Mouse (Mus musculus) embryo, embryonic 11 days (tissue): Measurements from ENCODE around the gene Osbp2.
"Not testable (repeated sequence)": the region's sequence is repeated elsewhere in the genome, so short reads cannot be mapped to it uniquely, and the experiment has no call there.

Experiments used
- DNase-seq: peaks from one replicate; pipeline ENCODE4 v3.0.0-alpha.2; 2015

Osbp2 gene

DNA sequence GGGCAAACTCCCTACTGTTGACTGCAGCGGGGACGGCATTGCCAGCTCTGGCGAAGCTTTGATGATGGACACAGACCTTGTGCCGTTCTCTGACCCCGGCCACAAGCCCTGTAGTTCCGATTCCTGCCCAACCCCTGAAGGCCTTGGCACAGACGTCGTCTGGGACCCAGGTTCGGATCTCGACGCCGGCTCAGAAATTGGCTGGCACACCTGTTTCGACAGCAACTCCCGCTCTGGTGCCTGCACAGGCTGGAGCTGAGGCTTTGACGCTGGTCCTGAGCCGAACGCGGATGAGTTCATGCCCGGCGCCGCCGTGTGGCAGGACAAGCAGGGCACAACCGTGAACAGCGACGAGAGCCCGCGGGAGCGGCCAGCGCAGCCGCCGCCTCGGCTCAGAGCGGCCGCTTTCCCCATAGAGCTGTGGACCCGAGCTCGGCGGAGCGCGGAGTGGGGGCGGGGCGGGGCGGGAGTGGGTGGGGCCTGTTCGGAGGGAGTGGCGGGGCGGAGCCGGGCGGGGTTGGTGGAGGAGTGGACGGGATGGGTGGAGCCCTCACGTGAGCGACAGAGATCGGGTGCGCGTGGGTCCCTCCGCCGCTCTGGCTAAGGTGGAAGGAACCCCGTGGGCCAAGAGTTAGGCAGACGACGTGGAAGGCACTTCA, at the start of gene Osbp2:
Gene Osbp2, minus strand, starts transcription at position 450 of the 659 bp plus-strand sequence.
- peak; percentile 85 for DNase-seq

DNA sequence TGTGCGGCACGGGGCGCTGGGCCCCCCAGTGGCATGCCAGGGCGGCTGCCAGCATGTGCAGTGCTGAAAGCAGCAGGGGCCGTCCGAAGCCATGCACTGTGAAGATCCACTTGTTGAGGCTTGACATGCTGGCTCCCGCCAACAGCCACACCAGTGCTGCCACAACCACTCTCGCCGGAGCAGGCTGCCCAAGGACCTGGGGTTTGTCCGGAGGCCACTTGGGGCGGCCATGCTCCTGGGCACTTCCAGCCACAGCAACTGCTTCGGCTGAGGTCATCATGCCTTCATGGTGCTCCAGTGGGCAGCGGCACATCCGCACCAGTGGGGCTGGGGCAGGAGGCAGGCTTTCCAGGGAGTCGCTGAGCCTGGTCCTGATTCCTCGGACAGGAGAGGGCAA, 49.2 kb upstream of the Osbp2 start:
- peak; percentile 47 for DNase-seq

DNA sequence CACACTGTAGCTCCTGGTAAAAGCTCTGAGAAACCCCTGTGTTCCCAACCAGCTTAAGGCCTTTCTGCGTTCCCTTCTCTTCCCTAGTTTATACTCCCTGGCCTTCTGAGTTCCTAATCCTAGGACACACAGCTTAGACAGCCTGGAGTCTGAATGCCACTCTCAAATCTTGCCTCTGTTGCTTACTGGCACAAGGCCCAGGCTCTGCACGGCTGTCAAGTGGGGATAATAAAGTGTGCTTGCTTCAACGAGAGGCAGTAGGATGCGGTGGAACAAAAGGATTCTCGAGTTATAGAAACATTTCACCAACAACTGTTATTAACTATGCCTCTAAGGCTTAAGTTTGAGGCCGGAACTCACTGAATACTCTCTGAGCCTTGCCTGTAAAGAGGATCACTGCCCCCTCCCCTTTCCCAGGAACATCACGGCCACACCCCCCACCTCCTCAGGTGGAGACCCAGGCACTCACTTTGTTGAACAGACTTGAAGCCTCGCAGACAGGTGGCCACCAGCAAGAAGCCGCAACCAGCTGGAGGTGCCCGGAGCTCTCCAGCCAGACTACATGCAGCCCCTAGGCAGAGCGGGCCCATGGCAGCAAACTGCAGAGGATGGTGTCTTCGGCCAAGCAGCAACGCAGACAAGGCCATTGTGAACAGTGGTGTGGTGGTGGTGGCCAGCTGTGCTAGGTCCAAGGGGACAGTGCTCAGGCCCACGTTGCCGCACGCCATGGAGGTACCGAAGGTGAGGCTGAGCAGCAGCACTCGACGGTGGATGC, 48.6 kb upstream of the Osbp2 start:
- no peak for DNase-seq

DNA sequence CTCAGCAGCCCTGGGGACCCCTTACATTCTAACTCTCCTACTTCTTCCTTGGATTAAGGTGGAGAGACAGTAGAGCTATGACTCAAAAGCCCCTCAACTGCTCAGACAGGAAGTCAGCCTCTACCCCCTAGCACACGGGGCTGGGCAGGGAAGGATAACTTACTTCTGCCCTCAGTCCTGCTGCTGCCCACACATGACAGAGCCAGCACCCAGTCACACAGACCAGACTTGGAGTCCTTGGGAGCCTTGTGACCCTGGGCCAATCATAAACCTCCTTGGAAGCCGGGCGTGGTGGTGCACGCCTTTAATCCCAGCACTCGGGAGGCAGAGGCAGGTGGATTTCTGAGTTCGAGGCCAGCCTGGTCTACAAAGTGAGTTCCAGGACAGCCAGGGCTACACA, 47.7 kb upstream of the Osbp2 start:
- not testable (repeated sequence) for DNase-seq

DNA sequence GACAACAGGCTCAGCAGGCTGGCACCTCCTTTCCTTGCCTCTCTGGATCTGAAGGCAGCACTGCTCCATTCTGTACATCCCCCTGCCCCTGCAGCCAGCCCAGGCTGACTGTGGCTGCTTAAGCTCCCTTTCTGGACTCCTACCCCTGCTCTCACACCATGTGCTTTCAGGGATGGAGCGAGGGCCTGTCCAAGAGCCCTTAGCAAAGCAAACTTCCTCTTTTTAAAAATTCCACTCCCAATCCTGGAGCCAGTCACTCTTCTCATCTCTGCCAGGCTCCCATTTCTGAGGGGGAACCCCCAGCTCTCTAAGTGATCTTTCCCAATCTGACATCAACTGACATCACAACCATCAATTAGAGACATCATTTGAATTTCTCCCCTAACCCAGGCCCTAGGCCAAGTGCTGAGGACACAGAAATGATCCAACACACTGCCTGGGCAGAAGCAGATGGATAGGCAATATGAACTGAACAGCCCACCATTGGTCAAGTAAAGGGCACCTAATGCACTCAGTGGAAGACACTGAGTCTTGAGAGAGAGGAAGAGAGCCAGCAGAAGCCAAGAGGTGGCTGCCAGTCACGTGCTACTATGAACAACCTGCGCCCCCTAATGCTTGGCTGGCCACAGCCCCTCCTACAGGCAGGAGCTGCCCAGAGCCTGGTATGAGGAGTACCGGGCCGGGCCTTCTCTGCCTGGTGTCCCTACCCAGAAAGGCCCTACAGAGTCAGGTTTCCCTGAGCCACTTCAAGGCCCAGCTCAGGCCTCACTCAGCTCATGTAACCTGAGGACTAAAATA, 47.0 kb upstream of the Osbp2 start:
- DNase-seq: no peak

DNA sequence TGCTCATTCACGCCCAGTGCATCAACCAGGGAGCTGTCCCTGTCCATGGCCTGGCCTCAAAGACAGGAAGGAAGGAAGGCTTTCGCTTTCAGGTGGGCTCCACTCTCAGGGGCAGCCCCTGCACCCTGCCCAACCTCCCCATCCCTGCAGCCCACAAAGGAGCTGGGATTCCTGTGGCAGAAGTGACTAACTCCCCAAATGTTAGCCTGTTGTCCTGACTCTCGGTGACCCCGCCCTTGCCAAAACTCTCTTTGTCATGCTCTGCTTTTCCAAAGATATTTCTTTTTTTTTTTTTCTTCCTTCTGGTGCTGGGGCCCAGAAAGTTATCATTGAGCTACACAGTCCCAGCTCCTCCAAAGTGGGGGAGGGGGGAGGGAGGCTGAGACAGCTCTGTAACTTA, 45.5 kb upstream of the Osbp2 start:
- DNase-seq: no peak

DNA sequence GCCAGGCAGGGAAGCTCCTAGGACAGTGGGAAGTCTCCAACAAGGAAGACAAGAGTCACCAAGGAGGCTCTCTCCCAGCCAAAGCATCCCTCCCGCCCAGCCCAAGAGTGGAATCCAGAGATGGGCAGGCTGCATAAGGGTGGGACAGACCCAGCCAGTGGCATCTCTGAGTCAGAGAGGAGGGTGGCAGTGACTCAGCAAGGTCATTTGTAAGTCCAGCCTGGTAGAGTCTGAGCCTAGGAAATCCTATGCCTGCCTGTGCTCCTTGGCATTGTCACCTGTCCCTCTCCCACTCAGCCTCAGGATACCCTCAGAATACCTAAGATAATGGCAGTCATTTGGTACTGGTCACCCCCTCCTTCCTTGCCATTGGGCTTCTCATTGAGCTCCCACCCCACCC, 41.7 kb upstream of the Osbp2 start:
- DNase-seq: no peak

DNA sequence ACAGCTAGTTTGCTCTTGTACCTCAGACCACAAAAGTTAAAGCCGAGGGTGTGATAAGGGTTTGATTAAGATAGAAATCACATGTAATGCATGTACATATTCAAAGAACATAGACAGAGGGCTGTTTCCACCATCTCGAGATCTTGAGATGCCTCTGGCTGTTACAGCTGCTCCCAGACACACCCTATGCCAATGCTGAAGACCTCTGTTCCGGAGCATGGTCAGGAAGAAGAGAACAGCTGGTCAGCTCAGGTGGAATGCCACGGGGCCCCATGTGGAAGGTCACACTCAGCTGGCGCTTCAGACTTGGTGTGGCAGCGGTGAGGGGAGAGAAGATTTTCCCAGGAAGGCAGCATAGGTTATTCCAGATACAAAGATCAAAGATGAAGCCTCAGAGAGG, 41.0 kb upstream of the Osbp2 start:
- no peak for DNase-seq

DNA sequence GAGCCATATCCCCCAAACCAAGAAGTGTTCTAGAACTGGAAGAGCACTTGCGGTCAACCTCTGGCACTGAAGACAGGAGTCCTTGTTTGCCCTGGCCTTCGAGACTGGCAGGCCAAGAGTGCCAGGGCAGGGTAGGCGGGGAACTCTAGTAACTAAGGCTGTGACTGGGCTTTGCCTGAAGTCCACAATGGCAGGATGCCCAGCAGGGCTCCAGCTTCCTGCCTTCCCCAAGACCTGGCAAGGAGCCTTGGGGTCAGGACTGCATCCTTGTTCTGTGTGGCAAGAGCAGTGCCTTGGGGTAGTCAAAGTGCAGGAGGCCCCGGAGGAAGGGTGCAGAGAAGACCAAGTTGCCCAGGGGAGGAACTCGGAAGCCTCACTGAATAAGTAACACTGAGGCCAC, 39.3 kb upstream of the Osbp2 start:
- no peak for DNase-seq

DNA sequence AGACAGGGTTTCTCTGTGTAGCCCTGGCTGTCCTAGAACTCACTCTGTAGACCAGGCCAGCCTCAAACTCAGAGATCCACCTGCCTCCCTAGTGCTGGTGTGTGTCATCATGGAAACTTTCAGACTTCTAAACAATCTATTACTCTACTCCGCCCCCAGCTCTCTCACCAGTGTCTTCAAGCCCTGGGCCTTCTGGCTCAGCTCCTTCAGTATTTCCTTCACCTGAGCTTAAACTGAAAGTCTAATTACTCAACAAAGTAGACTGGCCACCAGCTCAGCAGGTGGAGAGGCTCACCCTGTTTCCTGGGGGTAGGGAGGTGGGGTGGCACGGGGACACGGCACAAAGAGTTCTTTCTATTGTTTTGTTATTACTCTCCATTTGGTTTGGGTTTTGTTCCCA, 38.8 kb upstream of the Osbp2 start:
- no peak for DNase-seq

DNA sequence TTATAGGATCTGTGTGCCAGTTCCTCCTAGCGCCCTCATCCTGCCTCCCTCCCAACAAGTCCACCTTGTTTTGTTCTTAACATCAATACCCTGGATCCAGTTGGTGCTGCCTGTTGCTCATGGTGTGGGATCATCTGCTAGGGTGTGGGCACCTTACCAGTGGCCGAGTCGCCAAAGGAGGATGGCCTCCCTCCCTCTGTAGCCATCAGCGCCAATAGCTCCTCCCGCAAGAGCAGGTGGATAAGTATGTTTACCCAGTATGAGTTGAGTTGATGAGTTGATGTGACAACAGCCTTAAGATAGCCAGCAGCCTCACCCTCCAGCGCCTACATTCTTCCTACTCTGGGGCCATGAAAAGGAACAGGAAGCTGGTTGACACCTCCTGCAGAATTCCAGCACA, 36.6 kb upstream of the Osbp2 start:
- no peak for DNase-seq

DNA sequence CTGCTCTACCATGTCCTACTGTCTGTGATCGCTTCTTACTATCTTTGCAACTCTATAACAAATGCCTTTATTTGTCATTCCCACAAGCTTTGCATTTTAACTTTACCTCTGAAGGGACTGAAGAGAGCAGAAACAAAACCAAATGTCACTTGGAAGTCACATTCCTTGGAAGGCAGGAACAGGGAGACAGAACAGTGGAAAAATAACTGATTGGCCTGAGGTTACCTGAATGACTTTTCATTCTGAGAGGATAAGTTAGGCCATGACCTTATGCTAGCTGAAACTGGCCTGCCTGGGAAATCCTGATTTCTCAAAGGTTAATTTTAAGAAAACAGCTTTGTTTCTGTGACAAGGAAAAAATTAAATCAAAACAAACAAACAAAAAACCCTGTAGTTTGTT, 32.2 kb upstream of the Osbp2 start:
- DNase-seq: no peak

DNA sequence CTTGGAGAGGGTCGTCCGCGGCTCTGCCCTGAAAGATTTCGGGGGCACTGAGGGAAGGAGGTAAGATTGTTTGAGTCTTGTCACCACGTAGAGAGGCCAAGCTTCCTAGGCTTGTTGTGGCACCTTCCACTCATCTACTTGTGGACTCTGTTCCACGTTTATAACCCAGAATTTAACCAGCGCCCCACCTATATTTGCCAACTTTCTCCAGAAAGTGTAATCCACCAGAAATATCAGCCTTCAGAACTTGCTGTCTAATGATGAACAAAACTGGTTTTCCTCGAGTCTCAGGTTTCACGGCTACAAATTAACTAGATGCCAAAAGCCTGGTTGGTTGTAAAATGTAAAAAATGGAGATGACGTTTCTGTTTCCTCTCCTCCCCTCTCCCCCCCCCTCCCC, 31.8 kb upstream of the Osbp2 start:
- DNase-seq: peak; percentile 27

DNA sequence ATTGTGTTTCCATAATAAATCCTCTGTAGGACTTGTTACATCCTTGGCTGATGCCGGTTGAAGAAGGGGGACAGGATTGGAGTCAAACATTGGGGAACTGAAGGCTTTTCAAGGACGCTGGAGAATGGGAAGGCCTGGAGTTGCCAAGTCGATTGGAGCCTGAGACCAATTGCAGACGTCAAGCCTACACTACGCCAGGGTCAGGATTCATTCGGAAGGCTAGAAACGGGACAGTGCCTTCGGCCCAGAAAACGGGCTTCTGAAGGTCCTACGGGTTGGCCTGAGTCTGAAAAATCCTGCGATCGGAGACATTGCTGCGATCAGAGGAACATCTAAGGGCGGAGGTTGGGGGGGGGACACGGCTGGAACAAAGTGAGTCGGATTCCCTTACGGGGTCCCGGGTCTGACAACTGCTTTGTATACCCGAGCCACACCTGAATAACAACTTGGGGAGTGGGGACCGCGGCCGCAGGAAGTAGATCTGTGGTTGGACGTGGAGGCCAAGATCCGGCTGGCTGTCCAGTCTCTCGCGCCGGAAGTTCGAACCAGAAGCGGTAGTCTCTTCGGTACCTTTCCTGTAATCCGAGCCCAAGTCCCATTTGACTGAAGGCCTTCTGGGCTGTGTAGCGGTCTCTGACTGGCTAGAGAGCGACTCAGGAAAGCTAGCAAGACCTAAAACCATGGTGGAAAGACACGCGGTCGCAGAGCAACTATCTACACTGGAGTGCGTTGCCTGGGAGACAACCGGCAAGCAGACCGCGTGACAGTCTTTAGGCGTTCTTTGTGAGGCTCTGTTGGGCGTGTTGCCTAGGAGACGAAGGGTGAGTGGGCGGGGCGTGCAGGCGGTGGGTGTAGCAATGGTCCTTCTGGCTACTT, 30.9 kb upstream of the Osbp2 start, which contains the start of the genes 4921536K21Rik and Dusp18:
Gene 4921536K21Rik, minus strand, starts transcription at position 693 of the 876 bp plus-strand sequence.
Gene Dusp18, plus strand, starts transcription at position 835 of the 876 bp plus-strand sequence.
- peak; percentile 96 for DNase-seq

DNA sequence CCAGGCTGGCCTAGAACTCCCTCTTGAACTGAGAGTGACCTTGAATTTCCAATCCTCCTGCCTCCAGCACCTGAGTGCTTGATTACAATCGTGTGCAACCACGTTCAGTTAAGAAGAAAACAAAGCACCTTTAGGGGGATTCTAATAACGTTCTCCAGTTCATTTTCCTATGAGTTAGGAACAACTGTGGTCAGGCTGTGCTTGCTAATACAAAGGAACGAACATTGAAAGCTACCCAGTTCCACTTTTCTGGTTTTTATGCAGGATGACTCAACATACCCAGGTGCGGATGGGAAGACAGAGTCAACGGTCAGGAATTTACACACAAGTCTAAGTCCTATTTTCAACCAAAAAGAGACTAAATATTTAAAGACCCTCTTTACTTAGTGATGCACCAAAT, 30.3 kb upstream of the Osbp2 start:
- DNase-seq: no peak

DNA sequence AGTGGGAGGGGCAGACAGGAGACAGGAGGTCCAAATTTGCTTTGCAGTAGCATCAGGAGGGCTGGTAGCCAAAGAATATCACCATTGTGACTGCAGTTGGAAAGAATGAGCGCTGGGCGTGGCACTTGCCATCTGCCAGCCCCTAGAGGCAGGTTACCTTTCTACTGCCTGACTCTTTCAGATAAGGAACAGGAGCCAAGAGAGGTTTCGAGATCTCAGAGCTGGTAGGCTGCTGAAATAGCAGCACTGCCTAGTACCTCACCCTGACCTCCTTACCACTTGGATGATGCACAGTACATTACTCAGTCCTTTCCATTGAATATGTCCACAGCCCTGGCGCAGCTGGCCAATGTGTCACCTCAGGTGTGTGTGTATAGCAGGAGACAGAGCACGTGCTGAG, 23.6 kb upstream of the Osbp2 start:
- DNase-seq: no peak

DNA sequence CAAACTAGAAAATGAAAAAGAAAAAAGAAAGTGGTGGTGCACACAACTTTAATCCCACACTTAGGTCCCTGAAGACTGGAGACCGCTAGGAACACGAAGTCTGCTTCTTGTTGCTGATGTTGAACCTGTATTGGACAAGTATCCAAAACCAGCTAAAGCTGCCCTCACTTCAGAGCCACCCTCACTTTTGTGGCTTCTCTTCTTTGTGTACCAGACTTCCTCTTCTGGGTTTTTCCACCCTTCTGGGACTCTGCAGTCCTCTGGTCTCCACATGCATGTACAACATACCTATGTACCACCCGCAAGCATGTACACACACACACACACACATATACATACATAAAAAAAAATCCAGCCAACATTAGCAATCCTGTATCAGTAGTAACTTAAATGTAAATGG, 20.0 kb upstream of the Osbp2 start:
- no peak for DNase-seq

DNA sequence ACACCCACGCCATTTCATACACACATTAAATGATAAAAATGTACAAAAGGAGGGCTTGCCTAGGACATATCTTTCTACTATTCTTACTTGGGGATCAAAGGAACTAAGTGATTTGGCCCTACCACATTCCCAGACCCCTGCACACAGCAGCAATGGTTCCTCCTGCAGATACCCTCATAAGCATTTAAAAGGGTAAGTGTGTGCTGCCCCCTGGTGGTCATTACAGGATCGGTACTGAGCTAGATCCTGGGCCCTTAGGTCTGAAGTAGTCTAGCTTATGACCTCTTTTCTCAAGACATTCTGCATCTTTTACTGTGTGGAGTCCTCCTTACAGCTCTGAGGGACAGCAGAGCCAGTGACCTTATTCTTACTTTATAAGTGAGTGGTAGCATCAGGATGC, 16.1 kb upstream of the Osbp2 start:
- peak; percentile 83 for DNase-seq

DNA sequence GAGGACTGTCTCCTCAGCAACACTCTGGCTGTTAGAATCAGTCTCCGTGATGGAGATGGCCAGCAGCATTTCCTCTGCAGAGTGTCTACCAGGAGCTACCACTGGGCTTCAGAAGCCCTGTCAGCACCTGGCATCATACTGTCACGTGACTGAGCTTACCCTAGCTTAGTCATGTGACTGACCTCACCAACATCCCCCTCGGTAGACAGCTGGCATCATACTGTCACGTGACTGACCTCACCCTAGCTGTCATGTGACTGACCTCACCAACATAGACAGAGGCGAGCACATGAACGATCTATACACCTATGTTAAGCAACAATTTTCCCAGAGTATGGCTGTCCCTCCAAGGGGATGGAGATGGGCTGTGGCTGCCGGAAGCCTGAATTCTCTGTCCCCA, 15.0 kb upstream of the Osbp2 start:
- no peak for DNase-seq

DNA sequence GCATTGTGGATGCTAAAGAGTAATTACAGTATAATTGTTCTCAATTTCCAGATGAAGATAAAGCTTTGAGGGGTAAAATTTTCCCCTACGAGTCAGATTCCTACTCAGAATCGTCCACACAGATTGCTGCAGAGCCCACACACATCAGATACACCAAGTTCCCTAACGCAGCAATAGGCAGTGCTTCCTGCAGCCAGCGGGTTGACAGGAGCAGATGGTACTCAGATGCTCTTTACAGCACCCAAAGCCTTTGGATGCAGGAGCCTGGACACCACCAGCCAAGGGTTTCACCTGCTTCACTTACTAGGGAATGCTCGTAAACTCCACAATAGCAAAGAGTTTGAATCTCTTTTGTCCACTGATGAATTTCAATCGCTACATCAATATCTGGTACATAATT, 12.7 kb upstream of the Osbp2 start:
- no peak for DNase-seq

DNA sequence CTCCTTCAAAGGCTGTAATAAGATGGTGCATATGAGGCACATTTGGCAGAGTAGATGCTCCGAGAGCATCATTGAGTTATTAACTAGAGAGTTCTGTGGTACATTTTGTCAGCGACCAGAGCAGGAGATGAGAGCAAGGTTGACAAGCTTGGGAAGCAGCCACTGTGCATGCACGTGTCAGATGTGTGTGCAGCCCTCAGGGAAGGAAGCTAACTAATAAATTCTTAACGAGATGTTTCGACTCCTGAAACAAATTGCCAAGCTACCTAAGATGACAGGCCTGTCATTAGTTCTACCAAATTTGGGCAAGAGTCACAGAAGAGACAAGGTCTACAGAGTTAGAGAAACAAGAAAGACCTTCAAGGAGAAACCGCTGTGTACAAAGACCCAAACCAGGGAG, 640 bp upstream of the Osbp2 start:
- peak; percentile 30 for DNase-seq

DNA sequence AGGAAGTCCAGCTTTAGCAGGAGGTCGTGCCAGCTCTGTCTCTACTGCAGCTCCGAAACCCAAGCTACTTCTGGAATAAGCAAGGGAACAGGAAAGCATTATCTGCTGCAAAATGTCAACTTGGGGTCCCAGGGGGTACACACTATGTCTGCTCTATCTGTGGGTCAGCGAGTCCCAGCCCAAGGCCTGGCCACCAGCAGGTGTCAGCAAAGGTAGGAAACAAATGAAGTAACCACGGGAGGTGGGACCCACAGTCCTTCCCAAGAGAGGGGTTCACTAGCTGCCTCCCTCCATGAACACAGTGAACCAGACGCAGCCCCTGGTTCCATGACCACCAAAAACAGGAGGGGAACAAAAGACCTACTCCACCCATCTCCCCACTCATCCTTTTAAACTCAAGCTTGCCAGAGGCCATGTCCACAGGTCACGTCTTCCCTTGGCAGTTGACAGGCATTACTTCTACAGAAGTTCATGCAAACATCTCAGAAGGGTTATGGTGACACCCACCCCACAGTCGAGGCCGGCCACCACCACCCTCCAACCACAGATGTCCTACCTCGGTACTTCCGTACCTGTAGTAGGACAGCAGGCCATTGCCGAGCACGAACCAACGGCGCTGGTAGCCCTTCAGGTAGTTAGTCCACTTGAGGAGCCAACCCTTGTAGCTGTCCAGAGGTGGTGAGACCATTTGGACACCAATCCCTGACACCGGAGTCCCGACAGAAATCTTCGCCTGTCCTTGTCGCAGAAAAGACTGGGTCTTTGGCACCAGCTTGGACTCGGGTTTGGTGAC, 846 bp downstream of the Osbp2 start:
- no peak for DNase-seq
